Mouse (Mus musculus): ENCODE measurements around the gene Macf1. TPM values are rescaled to one million over a fixed set of nuclear protein-coding genes. Genes with fewer than 3 reads are reported as not detected.
A peak's percentile ranks its signal among the peaks of the same experiment; 100 is the strongest.

Gene Macf1
- total RNA-seq, 1 experiment from 2014 or later, result 290 TPM

DNA sequence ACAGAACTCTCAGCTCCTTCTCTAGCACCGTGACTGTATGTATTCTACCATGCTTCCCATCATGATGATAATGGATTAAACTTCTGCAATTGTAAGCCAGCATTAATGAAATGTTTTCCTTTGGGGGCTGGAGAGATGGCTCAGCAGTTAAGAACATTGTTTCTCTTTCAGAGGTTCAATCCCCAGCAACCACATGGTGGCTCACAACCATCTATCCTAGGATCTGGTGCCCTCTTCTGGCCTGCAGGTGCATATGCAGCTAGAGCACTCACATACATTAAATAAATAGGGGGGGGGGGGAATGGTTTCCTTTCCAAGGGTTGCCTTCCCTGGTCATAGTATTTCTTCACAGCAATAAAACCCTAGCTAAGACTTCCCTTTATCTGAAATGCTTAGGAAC is 292.0 kb downstream of the Macf1 start:
- peak in 1 of 2 experiments; percentile 36; a peak in 1 of 4 replicates for ATAC-seq (replicated peaks in 1 of 2; ENCODE audit: insufficient read depth in 1 of 2, low FRiP score in 2 of 2, low TSS enrichment in 1 of 2, low read depth in 1 of 2, poor library complexity in 2 of 2, severe bottlenecking in 2 of 2)

GRCm38 (mm10) chr4:123385028-123385427 is 299.1 kb downstream of the Macf1 start:
- ATAC-seq (replicated peaks in 1 of 2; ENCODE audit: insufficient read depth in 1 of 2, low FRiP score in 2 of 2, low TSS enrichment in 1 of 2, low read depth in 1 of 2, poor library complexity in 2 of 2, severe bottlenecking in 2 of 2), result no peak

DNA sequence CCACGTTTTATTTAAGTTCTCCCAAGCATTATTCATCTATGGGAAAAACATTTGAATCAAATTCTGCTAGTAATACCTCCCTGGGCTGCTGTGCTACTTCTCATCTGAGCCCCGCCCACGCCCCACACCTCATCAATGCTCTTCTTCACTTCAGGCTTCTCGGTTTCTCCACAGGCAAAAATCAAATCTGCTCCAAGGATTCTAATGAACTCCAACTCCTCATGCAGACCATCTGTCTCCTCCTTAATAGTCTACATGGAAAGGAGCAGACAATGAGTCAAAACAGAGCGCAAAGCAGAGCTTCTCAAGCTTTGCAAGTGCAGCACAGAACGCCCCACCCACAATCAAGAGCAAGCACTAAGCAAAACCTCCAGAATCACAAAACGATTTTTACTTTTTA is 301.0 kb downstream of the Macf1 start:
- no peak for ATAC-seq (replicated peaks in 1 of 2; ENCODE audit: insufficient read depth in 1 of 2, low FRiP score in 2 of 2, low TSS enrichment in 1 of 2, low read depth in 1 of 2, poor library complexity in 2 of 2, severe bottlenecking in 2 of 2)

GRCm38 (mm10) chr4:123382051-123382450 is 302.1 kb downstream of the Macf1 start:
- ATAC-seq (replicated peaks in 1 of 2; ENCODE audit: insufficient read depth in 1 of 2, low FRiP score in 2 of 2, low TSS enrichment in 1 of 2, low read depth in 1 of 2, poor library complexity in 2 of 2, severe bottlenecking in 2 of 2), result no peak

DNA sequence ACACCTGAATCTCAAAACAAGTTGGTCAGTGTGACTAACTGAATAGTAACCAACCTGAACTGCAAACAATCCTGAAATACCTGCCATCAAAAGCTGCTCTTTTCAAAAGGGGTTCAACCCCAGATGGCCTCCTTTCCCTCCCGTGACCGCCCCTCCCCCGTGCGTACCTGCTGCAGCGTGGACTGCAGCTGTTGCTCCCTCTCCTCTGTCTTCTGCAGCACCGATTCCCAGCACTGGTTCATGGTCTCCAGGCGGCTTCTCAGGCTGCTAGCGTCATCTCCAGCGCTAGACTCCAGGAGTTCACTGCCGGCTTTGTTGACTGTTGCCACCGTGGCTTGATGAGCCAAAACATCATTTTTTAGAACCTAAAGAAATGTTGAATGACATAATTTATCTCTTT is 302.6 kb downstream of the Macf1 start:
- ATAC-seq (replicated peaks in 1 of 2; ENCODE audit: insufficient read depth in 1 of 2, low FRiP score in 2 of 2, low TSS enrichment in 1 of 2, low read depth in 1 of 2, poor library complexity in 2 of 2, severe bottlenecking in 2 of 2), result no peak

DNA sequence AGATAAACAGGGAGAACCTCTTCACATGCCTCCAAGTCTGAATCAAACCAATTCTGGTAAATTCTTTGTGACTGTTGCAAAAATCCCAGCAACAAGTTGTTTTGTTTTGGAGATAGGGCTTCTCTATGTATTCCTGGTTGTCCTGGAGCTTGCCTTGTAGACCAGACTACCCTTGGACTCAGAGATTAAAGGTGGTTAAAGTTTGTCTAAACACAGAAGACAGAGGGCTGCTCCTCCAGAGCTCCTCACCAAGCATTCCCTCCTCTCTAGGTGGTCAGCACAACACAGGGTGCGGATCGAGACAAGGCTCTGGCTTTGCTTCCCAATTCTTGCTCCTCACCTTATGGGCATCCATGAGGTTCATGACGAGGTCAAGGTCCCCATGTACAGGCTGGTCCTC is 308.1 kb downstream of the Macf1 start:
- ATAC-seq (replicated peaks in 1 of 2; ENCODE audit: insufficient read depth in 1 of 2, low FRiP score in 2 of 2, low TSS enrichment in 1 of 2, low read depth in 1 of 2, poor library complexity in 2 of 2, severe bottlenecking in 2 of 2), result no peak

DNA sequence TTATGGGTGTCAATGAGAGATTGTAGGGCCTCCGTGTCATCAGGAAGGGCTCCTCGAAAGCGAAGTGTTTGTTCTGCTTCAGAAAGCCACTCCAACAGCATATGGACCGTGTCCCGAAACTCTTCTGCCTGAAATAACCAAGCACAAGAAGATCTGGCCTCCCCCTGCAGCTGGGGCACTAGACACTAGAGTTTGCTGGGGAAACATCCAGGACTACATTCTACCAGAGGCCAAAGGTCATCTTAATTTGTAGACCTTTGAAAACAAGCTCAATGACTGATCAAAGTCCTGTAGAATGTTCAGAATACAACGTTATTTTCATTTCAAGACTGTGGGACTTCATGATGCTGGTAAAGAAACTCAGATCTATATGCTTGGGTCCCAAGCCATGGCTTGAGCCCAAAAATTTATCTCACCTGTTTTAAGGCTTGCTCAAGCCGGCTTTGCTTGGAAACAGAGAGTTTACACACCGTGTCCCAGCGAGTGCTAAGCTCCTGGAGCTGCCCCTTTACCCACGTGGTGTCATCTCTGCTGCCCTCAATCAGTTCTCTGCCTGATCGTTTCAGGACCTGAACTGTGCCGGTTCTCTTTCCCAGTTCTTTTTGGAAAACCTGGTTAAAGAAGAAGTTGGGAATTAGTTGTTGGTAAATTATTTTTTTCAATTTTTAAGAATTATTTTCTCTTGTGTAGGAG is 309.7 kb downstream of the Macf1 start:
- no peak for ATAC-seq (replicated peaks in 1 of 2; ENCODE audit: insufficient read depth in 1 of 2, low FRiP score in 2 of 2, low TSS enrichment in 1 of 2, low read depth in 1 of 2, poor library complexity in 2 of 2, severe bottlenecking in 2 of 2)

GRCm38 (mm10) chr4:123363555-123363954 is 320.6 kb downstream of the Macf1 start:
- no peak for ATAC-seq (replicated peaks in 1 of 2; ENCODE audit: insufficient read depth in 1 of 2, low FRiP score in 2 of 2, low TSS enrichment in 1 of 2, low read depth in 1 of 2, poor library complexity in 2 of 2, severe bottlenecking in 2 of 2)

GRCm38 (mm10) chr4:123360771-123361170 is 323.4 kb downstream of the Macf1 start:
- no peak for ATAC-seq (replicated peaks in 1 of 2; ENCODE audit: insufficient read depth in 1 of 2, low FRiP score in 2 of 2, low TSS enrichment in 1 of 2, low read depth in 1 of 2, poor library complexity in 2 of 2, severe bottlenecking in 2 of 2)

- ATAC-seq (replicated peaks in 1 of 2; ENCODE audit: insufficient read depth in 1 of 2, low FRiP score in 2 of 2, low TSS enrichment in 1 of 2, low read depth in 1 of 2, poor library complexity in 2 of 2, severe bottlenecking in 2 of 2), result no peak
Measured at GRCm38 (mm10) chr4:123358613-123359012, 325.5 kb downstream of the Macf1 start.

- ATAC-seq (replicated peaks in 1 of 2; ENCODE audit: insufficient read depth in 1 of 2, low FRiP score in 2 of 2, low TSS enrichment in 1 of 2, low read depth in 1 of 2, poor library complexity in 2 of 2, severe bottlenecking in 2 of 2), result no peak
Measured at GRCm38 (mm10) chr4:123355941-123356340, 328.2 kb downstream of the Macf1 start.

GRCm38 (mm10) chr4:123353271-123353877 is 330.8 kb downstream of the Macf1 start:
- no peak for ATAC-seq (replicated peaks in 1 of 2; ENCODE audit: insufficient read depth in 1 of 2, low FRiP score in 2 of 2, low TSS enrichment in 1 of 2, low read depth in 1 of 2, poor library complexity in 2 of 2, severe bottlenecking in 2 of 2)

DNA sequence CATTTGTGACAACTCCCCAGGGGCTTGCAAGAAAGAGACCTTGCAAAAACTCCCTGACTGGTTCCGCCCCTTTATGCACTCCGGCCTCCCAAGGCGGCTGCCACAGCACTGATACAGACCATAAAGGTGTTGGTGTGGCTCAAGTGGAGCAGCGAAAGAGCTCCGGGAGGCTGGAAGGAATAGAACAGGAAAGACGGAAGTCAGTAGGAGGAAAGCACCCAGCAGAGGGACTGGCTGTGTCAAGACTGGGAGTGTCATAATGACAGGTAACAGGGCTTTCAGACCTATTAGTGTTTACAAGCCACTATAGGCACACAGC is 340.7 kb downstream of the Macf1 start:
- ATAC-seq (replicated peaks in 1 of 2; ENCODE audit: insufficient read depth in 1 of 2, low FRiP score in 2 of 2, low TSS enrichment in 1 of 2, low read depth in 1 of 2, poor library complexity in 2 of 2, severe bottlenecking in 2 of 2), result peak in 1 of 2 experiments; percentile 13; a peak in 1 of 4 replicates

DNA sequence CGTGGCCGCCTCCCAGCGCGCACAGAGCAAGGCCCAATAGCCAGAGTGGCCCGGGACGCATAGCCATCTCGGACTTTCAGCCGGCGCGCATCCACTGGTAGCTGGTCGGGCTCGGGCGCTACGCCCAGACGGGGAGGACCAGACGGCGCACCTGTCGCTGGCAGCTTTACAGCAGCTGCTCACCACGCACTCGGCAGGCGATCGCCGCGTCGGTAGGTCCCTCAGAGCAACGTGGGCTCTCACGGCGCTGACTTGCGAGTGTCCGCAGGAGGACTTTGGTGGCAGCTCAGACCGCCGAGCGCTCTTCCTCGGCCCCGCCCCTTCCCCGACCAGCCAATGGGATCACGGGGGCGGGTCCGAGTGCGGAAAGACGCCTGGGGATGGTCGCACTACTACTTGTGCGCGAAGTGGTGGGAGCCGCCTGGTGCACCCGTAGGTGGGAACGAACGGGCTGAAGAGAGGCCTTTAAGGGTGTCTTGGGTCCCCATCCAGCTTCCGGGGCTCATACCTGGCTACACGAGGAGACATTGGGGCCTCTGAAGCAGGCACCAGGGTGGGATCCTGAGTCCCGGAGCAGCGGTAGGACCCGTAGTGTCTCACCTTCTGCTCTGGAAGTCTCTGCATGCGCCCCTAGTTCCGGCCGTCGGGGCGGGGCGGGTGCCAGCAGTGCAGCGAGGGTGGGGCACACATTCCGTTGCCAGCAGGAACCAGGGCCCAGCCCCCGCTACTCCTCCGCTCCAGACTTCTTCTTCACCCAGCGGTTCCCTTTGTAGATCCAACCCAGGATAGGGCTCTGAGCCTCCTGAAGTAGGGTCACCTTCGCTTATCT is 341.3 kb downstream of the Macf1 start, which contains the start of gene Bmp8a:
Gene Bmp8a (minus strand): TSS at position 611 of the 829 bp plus-strand sequence.
- ATAC-seq (replicated peaks in 1 of 2; ENCODE audit: insufficient read depth in 1 of 2, low FRiP score in 2 of 2, low TSS enrichment in 1 of 2, low read depth in 1 of 2, poor library complexity in 2 of 2, severe bottlenecking in 2 of 2), result peak; percentile 72 to 80

- peak; percentile 4 to 20; a peak in 1 of 4 replicates for ATAC-seq (replicated peaks in 1 of 2; ENCODE audit: insufficient read depth in 1 of 2, low FRiP score in 2 of 2, low TSS enrichment in 1 of 2, low read depth in 1 of 2, poor library complexity in 2 of 2, severe bottlenecking in 2 of 2)
Measured at GRCm38 (mm10) chr4:123342091-123342641, 342.0 kb downstream of the Macf1 start.

GRCm38 (mm10) chr4:123340232-123340631 is 343.9 kb downstream of the Macf1 start:
- ATAC-seq (replicated peaks in 1 of 2; ENCODE audit: insufficient read depth in 1 of 2, low FRiP score in 2 of 2, low TSS enrichment in 1 of 2, low read depth in 1 of 2, poor library complexity in 2 of 2, severe bottlenecking in 2 of 2), result no peak

GRCm38 (mm10) chr4:123337693-123338092 is 346.5 kb downstream of the Macf1 start:
- no peak for ATAC-seq (replicated peaks in 1 of 2; ENCODE audit: insufficient read depth in 1 of 2, low FRiP score in 2 of 2, low TSS enrichment in 1 of 2, low read depth in 1 of 2, poor library complexity in 2 of 2, severe bottlenecking in 2 of 2)

Data from hematopoietic stem cell, adult 5-6 weeks (primary cell).